Mouse (Mus musculus) left cerebral cortex, postnatal 14 days (tissue): ENCODE data around the gene Plxna4. TPM values are rescaled to one million over a fixed set of nuclear protein-coding genes. Genes with fewer than 3 reads are reported as not detected.
A peak's percentile ranks its signal among the peaks of the same experiment; 100 is the strongest.

ENCODE experiments used
- DNase-seq, 2 experiments: peaks; one replicate each; pipeline ENCODE4 v3.0.0; 2021 to 2022; ENCODE audit warnings: low spot score in 2 of 2, mixed read lengths in 1 of 2
- intact Hi-C: fragments of 180-260 bp; cut with DNase I; formaldehyde crosslinking; loops from one replicate; pipeline ENCODE4 v1.15.1; 2025
- total RNA-seq, 2 experiments: library from RNA; stranded (reverse); gene quantifications; 2 replicates each; pipeline ENCODE4 v1.2.3; 2021

The Plxna4 gene
- total RNA-seq, 2 experiments from 2014 or later = 76.4 to 85.1 TPM

GRCm38 (mm10) chr6:32439434-32439833, 148.6 kb downstream of the Plxna4 start:
- intact Hi-C loops = no loop called here
- DNase-seq = no peak

- intact Hi-C loops = no loop called here
- DNase-seq = no peak
These were observed 150.8 kb downstream of the Plxna4 start for GRCm38 (mm10) chr6:32437219-32437618.

- DNase-seq = no peak
These were observed 164.9 kb downstream of the Plxna4 start for GRCm38 (mm10) chr6:32423124-32423523.

DNA sequence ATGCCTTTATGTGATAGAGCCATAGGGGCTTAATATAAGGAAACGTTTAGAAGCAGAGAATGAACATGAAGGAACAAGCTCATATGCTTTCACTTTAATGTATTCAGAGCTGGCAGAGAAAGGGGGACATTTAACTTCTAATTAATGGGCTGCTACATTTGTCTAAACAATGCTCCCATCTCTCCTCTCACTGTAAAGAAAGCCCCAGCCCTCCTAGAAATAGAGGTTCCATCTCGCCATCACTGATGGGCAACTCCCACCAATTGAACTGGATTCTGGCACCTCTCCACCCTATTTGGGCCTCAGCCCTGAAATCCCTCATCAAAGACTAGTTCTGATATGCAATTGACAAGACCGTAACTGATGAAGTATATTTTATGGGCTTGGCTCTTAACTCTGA, 167.4 kb downstream of the Plxna4 start:
- DNase-seq = no peak
- intact Hi-C loops = no loop called here

More at GRCm38 (mm10) chr6:32423124-32423523, 164.9 kb downstream of the Plxna4 start:
- intact Hi-C loops = no loop called here

DNA sequence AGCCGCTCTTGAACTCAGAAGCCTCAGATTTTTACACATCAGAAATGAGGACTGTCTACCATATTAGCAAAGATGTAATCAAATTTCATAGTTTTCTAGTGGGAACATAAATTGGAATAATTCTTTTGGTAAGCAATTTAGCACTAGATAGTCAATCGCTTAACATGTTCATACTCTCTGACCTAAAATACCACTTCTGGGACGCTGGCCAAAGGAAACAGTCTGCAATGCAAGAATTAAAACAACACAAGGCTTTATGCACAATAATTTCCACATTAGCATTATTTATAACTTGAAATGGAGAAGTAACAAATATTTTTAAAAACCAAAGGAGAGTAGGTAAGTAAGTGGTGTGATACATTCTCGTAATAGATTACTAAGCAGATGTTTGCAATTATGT, 170.6 kb downstream of the Plxna4 start:
- intact Hi-C loops = no loop called here
- no peak for DNase-seq

- intact Hi-C loops = no loop called here
- no peak for DNase-seq
These were observed 176.7 kb downstream of the Plxna4 start for GRCm38 (mm10) chr6:32411325-32411724.

DNA sequence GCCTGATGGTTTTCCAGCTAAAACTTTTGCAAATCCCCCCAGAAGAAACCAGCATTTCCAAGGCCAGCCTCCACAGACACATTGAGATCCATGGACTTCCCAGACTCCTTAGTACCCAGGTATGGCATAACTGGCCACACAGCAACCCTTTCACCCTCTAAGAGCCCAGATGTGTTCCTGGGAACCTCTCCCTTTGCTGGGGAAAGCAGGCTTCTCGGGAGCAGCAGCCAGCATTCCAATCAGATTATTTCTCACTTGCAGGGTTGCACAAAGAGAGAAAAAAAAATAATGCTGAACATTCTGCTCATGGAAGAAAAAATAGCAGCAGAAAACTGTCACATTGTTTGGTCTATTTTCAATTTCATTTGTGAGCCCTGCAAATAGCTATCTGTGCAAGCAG, 178.4 kb downstream of the Plxna4 start:
- no peak for DNase-seq
- intact Hi-C loops = no loop called here

- intact Hi-C loops = no loop called here
- DNase-seq = no peak
These were observed 180.3 kb downstream of the Plxna4 start for GRCm38 (mm10) chr6:32407574-32408185.

DNA sequence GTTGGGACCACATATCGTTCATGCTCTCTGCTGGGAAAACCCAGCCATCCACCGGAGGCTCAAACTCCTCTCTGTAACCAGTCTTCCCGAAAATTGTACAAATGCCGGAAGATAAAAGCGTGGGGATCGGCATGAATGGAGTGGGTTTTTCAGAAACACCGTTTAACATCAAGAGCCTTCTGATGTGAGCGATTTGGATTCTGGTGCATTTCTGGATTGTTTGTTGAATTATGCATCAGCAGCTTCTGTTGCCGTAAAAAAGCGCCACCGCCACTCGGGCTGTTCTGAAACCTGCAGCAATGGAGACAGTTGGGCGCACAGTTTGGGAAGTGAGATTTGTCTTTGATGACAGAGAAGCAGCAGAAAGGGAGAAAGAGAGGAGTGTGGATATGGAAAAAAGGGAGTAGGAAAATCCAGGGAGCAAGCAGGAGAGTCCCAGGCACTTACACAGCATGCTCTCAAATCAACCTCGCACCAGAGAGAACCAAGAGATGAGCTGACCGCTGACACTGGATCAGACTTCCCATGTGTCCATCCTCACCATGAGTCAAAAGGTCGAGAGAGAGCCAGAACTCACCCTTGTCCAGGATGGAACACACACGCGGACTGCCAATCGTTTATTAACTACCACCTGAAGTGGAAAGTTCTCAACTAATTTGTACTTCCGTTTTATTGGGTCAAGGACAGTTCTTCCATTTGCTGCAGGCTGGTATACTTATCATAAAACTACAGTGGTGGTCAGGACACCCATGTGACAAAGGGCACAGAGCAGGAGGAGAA, 181.5 kb downstream of the Plxna4 start:
- DNase-seq = peak; percentile 42 to 51
- intact Hi-C loops = no loop called here

DNA sequence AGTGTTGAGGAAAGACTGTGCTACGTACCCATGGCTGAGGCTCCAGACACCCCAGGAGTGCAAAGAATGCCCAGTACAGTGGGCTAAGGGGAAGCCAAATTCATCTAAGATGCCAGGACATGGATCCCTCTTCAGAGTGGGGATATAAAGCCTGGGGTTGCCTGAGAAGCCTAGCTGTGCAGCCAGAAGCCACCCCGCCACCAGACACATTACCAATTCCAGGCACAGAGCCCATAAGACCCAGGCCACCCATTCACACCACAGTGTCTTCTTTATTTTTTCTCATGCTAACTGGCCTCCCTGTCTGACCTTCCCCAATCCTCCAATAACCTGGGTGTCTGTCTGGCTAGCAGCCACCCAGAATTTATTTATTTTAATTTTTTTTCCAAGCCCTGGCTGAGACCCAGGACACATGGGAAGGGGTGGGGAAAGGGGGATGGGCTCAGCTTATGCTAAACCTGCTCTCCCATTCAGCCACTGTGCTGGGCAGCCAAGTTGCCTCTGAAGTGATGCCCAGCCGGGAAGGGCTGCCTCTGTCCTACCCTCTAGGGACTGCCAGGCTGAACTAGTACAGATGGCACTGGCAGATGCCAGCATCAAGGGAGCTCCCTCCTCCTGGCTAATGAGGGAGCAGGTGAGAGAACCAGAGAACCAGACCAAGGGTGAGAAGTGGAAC, 185.3 kb downstream of the Plxna4 start:
- no peak for DNase-seq
- intact Hi-C loops = no loop called here

DNA sequence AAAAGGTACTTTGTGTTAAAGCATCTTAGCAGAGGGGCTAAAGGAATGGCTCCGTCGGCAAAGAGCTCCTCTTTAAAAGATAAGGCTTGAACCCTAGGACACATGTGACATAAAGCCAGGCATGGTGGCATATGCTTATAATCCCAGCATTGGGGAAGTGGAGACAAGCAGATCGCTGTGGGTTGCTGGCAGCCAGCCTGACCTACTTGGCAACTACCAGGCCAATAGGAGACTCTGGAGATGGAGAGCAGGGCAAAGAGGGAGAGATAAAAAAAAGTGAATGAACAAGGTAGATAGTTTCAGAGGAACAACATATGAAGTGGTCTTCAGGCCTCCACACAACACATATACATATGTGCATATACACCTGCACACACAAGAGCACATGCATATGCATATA, 189.7 kb downstream of the Plxna4 start:
- intact Hi-C loops = no loop called here
- no peak for DNase-seq

- intact Hi-C loops = no loop called here
- DNase-seq = peak; percentile 59 to 67
These were observed 190.8 kb downstream of the Plxna4 start for GRCm38 (mm10) chr6:32397133-32397730.

GRCm38 (mm10) chr6:32395415-32395814, 192.6 kb downstream of the Plxna4 start:
- intact Hi-C loops = no loop called here

GRCm38 (mm10) chr6:32392262-32392661, 195.7 kb downstream of the Plxna4 start:
- DNase-seq = no peak
- intact Hi-C loops = no loop called here

More at GRCm38 (mm10) chr6:32395415-32395814, 192.6 kb downstream of the Plxna4 start:
- no peak for DNase-seq

DNA sequence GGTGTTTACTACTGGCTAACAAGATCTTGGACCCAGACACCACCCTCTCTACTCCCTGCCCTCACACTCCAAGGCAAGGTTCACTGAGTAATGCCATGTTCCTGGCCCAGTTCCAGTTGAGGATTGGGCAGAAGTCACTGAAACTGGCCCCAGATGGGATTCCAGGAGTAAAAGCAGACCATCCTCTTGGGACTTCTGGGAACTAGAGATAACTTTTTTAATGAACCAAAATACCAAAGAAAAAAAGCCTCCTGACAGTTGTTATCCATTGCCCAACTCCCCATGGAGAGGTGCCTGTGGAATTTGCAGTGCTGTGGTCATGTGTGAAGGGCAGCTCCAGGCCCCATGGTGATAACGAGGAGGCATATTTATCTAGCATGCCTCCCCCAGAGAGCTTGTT, 199.7 kb downstream of the Plxna4 start:
- DNase-seq = no peak
- intact Hi-C loops = no loop called here

GRCm38 (mm10) chr6:32386915-32387314, 201.1 kb downstream of the Plxna4 start:
- no peak for DNase-seq
- intact Hi-C loops = no loop called here

DNA sequence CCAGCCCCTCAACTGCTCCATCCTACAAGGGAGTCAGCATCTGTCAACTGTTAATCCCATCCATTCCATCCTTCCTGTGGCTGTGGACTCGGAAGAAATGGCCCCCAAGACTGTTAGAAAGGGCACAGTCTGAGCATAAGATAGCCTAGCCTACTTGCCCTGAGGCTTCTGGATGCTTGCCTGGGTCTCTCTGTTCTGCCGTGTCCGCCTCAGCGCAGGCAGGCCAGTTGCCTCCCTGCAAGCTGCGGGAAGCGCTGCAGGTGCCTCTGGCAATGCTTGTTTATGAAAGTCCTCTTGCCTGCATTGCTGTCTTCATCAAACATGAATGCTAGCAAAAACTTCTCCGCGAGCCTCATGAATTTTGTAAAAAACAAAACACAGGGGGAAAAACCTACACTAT, 203.1 kb downstream of the Plxna4 start:
- intact Hi-C loops = no loop called here

GRCm38 (mm10) chr6:32384423-32384822, 203.6 kb downstream of the Plxna4 start:
- DNase-seq = no peak
- intact Hi-C loops = no loop called here

More for the DNA sequence above, 203.1 kb downstream of the Plxna4 start:
- DNase-seq = no peak

DNA sequence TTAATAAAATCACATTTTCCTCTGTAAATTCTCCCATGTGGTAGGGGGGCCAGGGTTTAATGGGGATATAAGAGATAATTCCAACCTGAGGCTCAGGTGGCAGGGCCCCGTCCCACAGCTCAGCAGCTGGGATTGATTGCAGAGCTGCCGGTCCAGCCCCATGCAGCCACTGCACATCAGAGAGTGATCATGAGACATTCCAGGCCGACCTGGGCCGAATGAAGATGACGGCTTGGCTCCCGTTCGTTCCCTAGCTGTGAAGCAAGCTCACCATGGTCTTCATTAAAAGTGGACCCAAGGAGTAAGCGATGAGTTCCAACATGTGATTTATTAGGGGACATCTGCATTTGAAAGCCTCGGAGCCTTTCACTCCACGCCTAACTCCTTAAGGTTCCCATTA, 206.5 kb downstream of the Plxna4 start:
- DNase-seq = no peak
- intact Hi-C loops = no loop called here

DNA sequence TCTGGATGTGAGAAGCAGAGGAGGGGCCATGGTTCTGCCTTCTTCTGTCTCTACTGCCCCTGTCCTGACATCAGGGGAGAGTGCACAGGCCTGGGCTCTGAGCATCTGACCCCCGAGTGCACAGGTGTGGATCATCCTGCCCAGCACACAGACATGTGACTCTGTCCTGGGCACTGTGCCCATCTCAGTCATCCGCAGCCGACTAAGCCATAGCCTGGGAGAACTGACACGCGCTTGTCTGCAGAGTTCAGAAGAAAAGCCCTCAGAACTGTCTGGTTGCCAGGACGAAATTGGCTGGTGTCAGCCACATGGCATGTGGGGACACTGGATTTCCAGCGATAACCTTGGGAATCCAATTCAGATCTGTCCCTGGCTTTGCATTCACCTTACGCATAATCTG, 210.8 kb downstream of the Plxna4 start:
- intact Hi-C loops = no loop called here
- DNase-seq = peak; percentile 34 to 45
